Mouse (Mus musculus) lung, embryonic 15.5 days (tissue): Measurements from ENCODE around the gene G6pc3. TPM values are rescaled to one million over a fixed set of nuclear protein-coding genes. Genes with fewer than 3 reads are reported as not detected.

ENCODE experiments used
- ATAC-seq: fragments of 200-750 bp; cut with Nextera tagmentation; 2 replicates; pipeline ENCODE4 v1.8.0; 2017; ENCODE audit warnings: moderate number of reproducible peaks, borderline replicate concordance; ENCODE audit not compliant: low FRiP score, low TSS enrichment; ENCODE audit errors: extremely low read depth
- H3K27ac ChIP-seq: fragments of 300-500 bp; sonication (generic); 2 replicates; pipeline ENCODE4 v1.5.1; 2015; ENCODE audit warnings: moderate library complexity, mild to moderate bottlenecking, inconsistent platforms
- H3K27me3 ChIP-seq: fragments of 300-500 bp; sonication (generic); 2 replicates; pipeline ENCODE4 v1.6.1; 2015; ENCODE audit warnings: inconsistent platforms
- H3K36me3 ChIP-seq: fragments of 300-500 bp; sonication (generic); 2 replicates; pipeline ENCODE4 v1.6.1; 2015; ENCODE audit warnings: inconsistent platforms
- H3K4me1 ChIP-seq: fragments of 300-500 bp; sonication (generic); 2 replicates; pipeline ENCODE4 v1.6.1; 2015; ENCODE audit warnings: inconsistent platforms
- H3K4me2 ChIP-seq: fragments of 300-500 bp; sonication (generic); 2 replicates; pipeline ENCODE4 v1.6.1; 2015; ENCODE audit warnings: inconsistent platforms, mild to moderate bottlenecking, moderate library complexity
- H3K4me3 ChIP-seq: fragments of 300-500 bp; sonication (generic); 2 replicates; pipeline ENCODE4 v1.5.1; 2015; ENCODE audit warnings: mild to moderate bottlenecking, inconsistent platforms
- H3K9ac ChIP-seq: fragments of 300-500 bp; sonication (generic); 2 replicates; pipeline ENCODE4 v1.6.1; 2015; ENCODE audit warnings: inconsistent platforms
- H3K9me3 ChIP-seq: fragments of 300-500 bp; sonication (generic); 2 replicates; pipeline ENCODE4 v1.6.1; 2016; ENCODE audit warnings: inconsistent platforms
- WGBS: fragments of 180-500 bp; shearing (Covaris S2); methylation state at CpG from one replicate; pipeline ENCODE4 v1.1.7; 2015; 5-methylcytosine and 5-hydroxymethylcytosine counted together
- polyA plus RNA-seq: library from polyadenylated mRNA; unstranded; fragments of >200 nt; fragmentation: Nextera tagmentation; extraction: Ambion mirVana; gene quantifications from 2 replicates; pipeline ENCODE4 v1.2.1, GENCODE M21; 2015

The G6pc3 gene
- polyA plus RNA-seq, 1 experiment from 2014 or later = 33.3 TPM

DNA sequence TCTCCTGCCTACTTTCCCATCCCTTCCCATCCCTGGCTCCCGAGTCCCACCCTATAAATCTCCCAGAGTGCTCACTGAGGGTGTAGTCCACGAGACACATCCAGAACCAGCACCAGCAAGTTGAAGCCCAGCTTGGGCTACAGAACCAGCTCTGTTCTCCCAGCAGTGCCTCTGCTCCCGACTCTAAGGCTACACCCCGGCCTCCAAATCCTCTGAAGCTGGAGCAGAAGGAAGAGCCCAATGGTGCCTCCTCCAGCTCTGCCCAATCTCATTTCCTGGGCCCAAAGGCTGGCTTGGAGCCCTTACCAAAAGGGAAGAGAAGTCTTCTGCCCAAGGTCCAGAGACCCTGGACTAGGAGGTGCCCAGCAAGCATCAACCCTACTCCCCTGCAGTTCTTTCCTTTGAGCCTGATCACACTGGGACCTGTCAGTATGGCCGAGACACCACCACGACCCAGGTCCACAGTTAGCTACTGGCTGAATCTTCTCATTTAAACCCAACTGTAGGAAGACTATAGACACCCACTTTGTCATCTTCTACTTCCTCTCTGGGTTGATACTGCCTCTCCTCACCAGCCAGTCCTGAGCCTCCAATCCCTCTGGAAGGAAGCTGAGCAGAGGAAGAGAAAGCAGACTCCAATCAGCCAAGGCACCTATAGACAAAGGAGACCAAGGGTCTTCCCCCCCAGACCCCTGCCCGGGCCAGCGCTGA, 32.0 kb downstream of the G6pc3 start:
- no peaks in the 10 kb centered on the region for H3K36me3 ChIP-seq
- 71% methylated on average over 8 of the region's 8 CpGs for WGBS
- H3K27me3 ChIP-seq = no peaks in the 10 kb centered on the region
- ATAC-seq = no peak
- no peaks in the 10 kb centered on the region for H3K9me3 ChIP-seq
- H3K4me2 ChIP-seq = no peak overlapping the region
- H3K4me1 ChIP-seq = peaks cover 85% of the 10 kb centered on the region
- no peak overlapping the region for H3K27ac ChIP-seq
- H3K9ac ChIP-seq = no peak overlapping the region
- H3K4me3 ChIP-seq = no peak overlapping the region

DNA sequence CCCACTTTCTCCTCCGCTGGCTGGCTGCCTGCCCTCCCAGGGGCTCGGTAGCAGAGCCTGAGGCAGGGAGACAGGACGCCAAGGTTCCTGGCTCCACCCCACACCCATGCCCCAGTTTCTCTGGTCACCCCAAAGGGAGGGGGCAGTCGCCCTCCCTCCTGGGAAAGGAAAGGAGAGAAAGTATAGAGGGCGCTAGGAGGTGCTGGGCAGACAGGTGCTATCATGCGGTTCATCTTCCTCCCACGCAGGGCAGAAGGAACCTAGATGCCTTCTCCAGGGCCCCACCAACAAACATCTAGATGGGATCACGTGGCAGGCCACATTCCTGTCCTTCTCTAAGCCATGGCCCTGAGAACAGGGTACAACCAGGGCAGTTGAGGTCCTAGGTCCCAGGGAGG, 32.5 kb downstream of the G6pc3 start:
- Histone ChIP-seq H3K9ac (no peak overlapping the region), H3K27ac (no peak overlapping the region)
- 65% methylated on average over 8 of the region's 8 CpGs for WGBS

DNA sequence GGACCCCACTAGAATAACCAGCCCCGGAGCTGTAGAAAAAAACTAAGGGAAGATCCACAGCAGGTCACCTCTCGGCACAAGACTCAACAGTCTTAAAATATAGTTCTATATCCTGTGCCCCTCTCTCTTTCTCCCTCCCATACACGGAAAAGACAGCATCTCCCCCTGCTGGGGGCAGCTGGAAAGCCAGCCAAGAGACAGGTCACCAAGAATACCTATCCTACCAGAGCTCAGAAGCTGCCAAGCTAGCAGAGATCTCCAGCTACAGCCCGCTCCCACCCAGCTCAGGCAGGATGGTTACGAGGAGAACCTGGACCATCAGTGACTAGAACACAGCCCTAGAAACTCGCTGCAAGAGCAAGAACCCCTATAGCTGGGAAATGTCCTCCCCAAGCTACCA, 33.7 kb downstream of the G6pc3 start:
- peaks cover 85% of the 10 kb centered on the region for H3K4me1 ChIP-seq
- no peaks in the 10 kb centered on the region for H3K36me3 ChIP-seq
- no peak overlapping the region for H3K4me2 ChIP-seq
- no peak overlapping the region for H3K4me3 ChIP-seq
- H3K9ac ChIP-seq = no peak overlapping the region
- no peak overlapping the region for H3K27ac ChIP-seq
- ATAC-seq = no peak
- 25% methylated on average over 6 of the region's 6 CpGs for WGBS
- no peaks in the 10 kb centered on the region for H3K9me3 ChIP-seq
- no peaks in the 10 kb centered on the region for H3K27me3 ChIP-seq

More for the DNA sequence above, 32.5 kb downstream of the G6pc3 start:
- ATAC-seq = no peak
- H3K27me3 ChIP-seq = no peaks in the 10 kb centered on the region
- no peaks in the 10 kb centered on the region for H3K36me3 ChIP-seq
- no peak overlapping the region for H3K4me3 ChIP-seq
- no peaks in the 10 kb centered on the region for H3K9me3 ChIP-seq
- no peak overlapping the region for H3K4me2 ChIP-seq
- H3K4me1 ChIP-seq = peaks cover 85% of the 10 kb centered on the region

GRCm38 (mm10) chr11:102224686-102225085, 35.3 kb downstream of the G6pc3 start:
- Histone ChIP-seq H3K4me3 (peak overlapping the region; percentile 11; the same call in 1 of the 2 replicates), H3K4me2 (peak overlapping the region; percentile 51), H3K27ac (0 out of 2 replicates have a peak overlapping the region, but pooled peaks have one; percentile 20), H3K4me1 (peaks cover 86% of the 10 kb centered on the region), H3K36me3 (no peaks in the 10 kb centered on the region), H3K9ac (no peak overlapping the region), H3K9me3 (no peaks in the 10 kb centered on the region), H3K27me3 (no peaks in the 10 kb centered on the region)
- 6% methylated on average over 22 of the region's 22 CpGs for WGBS
- ATAC-seq = no peak

GRCm38 (mm10) chr11:102225221-102225620, 35.8 kb downstream of the G6pc3 start:
- 50% methylated on average over 5 of the region's 5 CpGs for WGBS
- Histone ChIP-seq H3K4me1 (peaks cover 81% of the 10 kb centered on the region), H3K4me2 (no peak overlapping the region), H3K9me3 (no peaks in the 10 kb centered on the region), H3K27me3 (no peaks in the 10 kb centered on the region), H3K4me3 (no peak overlapping the region; the same call in 1 of the 2 replicates), H3K9ac (no peak overlapping the region), H3K36me3 (no peaks in the 10 kb centered on the region), H3K27ac (peak overlapping the region; percentile 20; the same call in 1 of the 2 replicates)
- ATAC-seq = no peak

GRCm38 (mm10) chr11:102226067-102226978, 36.9 kb downstream of the G6pc3 start:
- H3K4me3 ChIP-seq = no peak overlapping the region
- WGBS = 66% methylated on average over 12 of the region's 12 CpGs
- no peak overlapping the region for H3K9ac ChIP-seq
- H3K9me3 ChIP-seq = no peaks in the 10 kb centered on the region
- H3K4me2 ChIP-seq = 0 out of 2 replicates have a peak overlapping the region, but pooled peaks have one; percentile 90
- no peaks in the 10 kb centered on the region for H3K27me3 ChIP-seq
- no peak for ATAC-seq
- peak overlapping the region; percentile 20; the same call in 1 of the 2 replicates for H3K27ac ChIP-seq
- peaks cover 73% of the 10 kb centered on the region for H3K4me1 ChIP-seq
- no peaks in the 10 kb centered on the region for H3K36me3 ChIP-seq

DNA sequence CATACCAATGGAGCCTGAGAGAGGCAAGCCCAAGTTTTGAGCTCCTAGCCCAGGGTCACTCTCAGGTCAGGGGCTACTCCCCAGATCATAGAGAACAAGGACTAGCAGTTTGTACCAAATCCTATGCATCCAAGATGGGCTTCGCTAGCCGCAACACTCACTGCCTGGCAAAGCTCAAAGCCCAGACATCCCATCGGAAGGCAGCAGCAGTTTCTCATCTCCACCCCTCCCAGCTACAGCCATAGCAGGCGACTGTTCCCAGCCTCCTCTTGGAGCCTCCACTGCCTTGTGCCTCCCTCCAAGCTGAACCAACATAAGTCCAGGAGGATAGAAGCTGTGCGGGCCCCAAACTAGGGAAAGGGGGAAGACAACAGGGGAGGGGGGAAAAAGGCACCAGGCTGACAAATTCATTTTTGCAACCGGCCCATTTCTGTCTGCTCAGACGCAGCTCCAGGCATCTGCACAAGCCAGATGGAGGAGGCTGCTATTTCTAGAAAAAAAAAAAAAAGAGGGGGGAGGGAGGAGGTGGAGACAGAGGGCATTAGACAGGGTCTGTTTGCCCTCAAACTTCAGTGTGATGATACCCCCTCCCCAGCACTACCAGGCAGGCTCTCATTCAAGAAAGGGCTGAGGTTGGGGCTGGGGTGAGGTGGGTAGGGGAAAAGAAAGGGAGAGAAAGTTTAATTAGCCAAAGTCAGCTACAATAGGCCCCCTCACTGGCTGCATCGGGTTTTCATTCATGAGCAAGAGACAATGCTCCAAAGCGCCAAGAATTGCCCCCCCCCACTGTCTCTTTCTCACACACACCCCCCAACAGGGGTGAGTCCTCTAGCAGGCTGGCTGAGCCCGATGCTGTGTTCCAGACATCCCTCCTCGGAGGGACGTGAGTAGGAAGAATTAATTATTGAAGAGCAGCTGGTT, 38.1 kb downstream of the G6pc3 start:
- H3K27me3 ChIP-seq = no peaks in the 10 kb centered on the region
- H3K27ac ChIP-seq = 0 out of 2 replicates have a peak overlapping the region, but pooled peaks have one; percentile 24
- H3K9me3 ChIP-seq = no peaks in the 10 kb centered on the region
- H3K9ac ChIP-seq = no peak overlapping the region
- WGBS = 24% methylated on average over 12 of the region's 12 CpGs
- ATAC-seq = no peak
- H3K36me3 ChIP-seq = no peaks in the 10 kb centered on the region
- peak overlapping the region; percentile 90 for H3K4me2 ChIP-seq
- peak overlapping the region; percentile 85 for H3K4me3 ChIP-seq
- peaks cover 66% of the 10 kb centered on the region for H3K4me1 ChIP-seq

DNA sequence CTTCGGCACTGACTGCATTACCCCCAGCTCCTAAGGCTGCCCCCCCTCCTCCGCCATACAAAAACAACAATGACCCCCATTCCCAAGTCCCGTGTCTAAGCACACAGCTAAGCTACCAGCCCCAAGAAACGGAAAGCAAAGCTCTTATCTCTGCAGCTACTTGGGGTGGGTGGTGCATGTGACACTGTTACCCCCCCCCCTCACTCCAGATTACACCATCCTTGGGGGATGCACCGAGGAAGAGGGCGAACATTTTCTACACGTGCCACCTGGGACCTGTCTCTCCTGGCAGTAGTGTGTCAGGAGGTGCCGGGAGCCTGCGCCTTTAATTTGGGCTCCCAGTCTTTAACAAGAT, 38.7 kb downstream of the G6pc3 start:
- ATAC-seq = no peak
- H3K27ac ChIP-seq = no peak overlapping the region
- H3K27me3 ChIP-seq = no peaks in the 10 kb centered on the region
- no peaks in the 10 kb centered on the region for H3K9me3 ChIP-seq
- H3K36me3 ChIP-seq = no peaks in the 10 kb centered on the region
- H3K4me1 ChIP-seq = peaks cover 61% of the 10 kb centered on the region
- 28% methylated on average over 9 of the region's 9 CpGs for WGBS
- H3K4me2 ChIP-seq = peak overlapping the region; percentile 90
- no peak overlapping the region for H3K9ac ChIP-seq
- peak overlapping the region; percentile 85 for H3K4me3 ChIP-seq

GRCm38 (mm10) chr11:102228646-102229268, 39.3 kb downstream of the G6pc3 start:
- Histone ChIP-seq H3K9ac (peak overlapping the region; percentile 82; the same call in 1 of the 2 replicates), H3K4me1 (peaks cover 56% of the 10 kb centered on the region), H3K4me2 (peak overlapping the region; percentile 90), H3K27ac (no peak overlapping the region), H3K36me3 (no peaks in the 10 kb centered on the region), H3K27me3 (no peaks in the 10 kb centered on the region), H3K4me3 (peak overlapping the region; percentile 85), H3K9me3 (no peaks in the 10 kb centered on the region)
- no peak for ATAC-seq
- WGBS = 16% methylated on average over 7 of the region's 7 CpGs

- Histone ChIP-seq H3K36me3 (no peaks in the 10 kb centered on the region), H3K4me2 (peak overlapping the region; percentile 90), H3K27me3 (no peaks in the 10 kb centered on the region), H3K4me3 (peak overlapping the region; percentile 85), H3K27ac (peak overlapping the region; percentile 65), H3K9ac (peak overlapping the region; percentile 82), H3K9me3 (no peaks in the 10 kb centered on the region), H3K4me1 (peaks cover 50% of the 10 kb centered on the region)
- under 1% methylated on average over 38 of the region's 47 CpGs for WGBS
- peak; percentile 48 for ATAC-seq
Observed at GRCm38 (mm10) chr11:102229331-102229953, 40.0 kb downstream of the G6pc3 start.
